Mouse (Mus musculus) MEL (cell line): ENCODE measurements around the gene Slc26a10.

Experiments
- CTCF ChIP-seq, 3 experiments: IDR thresholded peaks in 2 of 3; conservative IDR thresholded peaks in 1 of 3; 2 replicates each; pipeline ENCODE4 v1.5.1; 2011 to 2012; ENCODE audit warnings: low read length in 3 of 3, low read depth in 2 of 3, mild to moderate bottlenecking in 2 of 3, improper control_type of control experiment in 1 of 3, inconsistent platforms in 1 of 3, mixed read lengths in 1 of 3, moderate library complexity in 1 of 3; ENCODE audit not compliant: control insufficient read depth in 1 of 3, insufficient read depth in 1 of 3, poor library complexity in 1 of 3, severe bottlenecking in 1 of 3
- KAT2A ChIP-seq: conservative IDR thresholded peaks from 2 replicates; pipeline ENCODE4 v1.6.1; 2012; ENCODE audit warnings: low read depth, low read length, improper control_type of control experiment, inconsistent platforms
- MAFK ChIP-seq: IDR thresholded peaks from 2 replicates; pipeline ENCODE4 v1.6.1; 2011; ENCODE audit warnings: low read depth, mild to moderate bottlenecking, low read length, improper control_type of control experiment, borderline replicate concordance
- NRF1 ChIP-seq: IDR thresholded peaks from 2 replicates; pipeline ENCODE4 v1.6.1; 2014; ENCODE audit warnings: low read depth, mild to moderate bottlenecking, inconsistent platforms, low read length, improper control_type of control experiment, moderate library complexity; ENCODE audit not compliant: poor library complexity, insufficient read depth, severe bottlenecking
- POLR2A ChIP-seq, 2 experiments: IDR thresholded peaks; 2 replicates each; pipeline ENCODE4 v1.6.1; 2011 to 2012; ENCODE audit warnings: low read length in 2 of 2, mild to moderate bottlenecking in 2 of 2, control low read depth in 1 of 2, improper control_type of control experiment in 1 of 2, low read depth in 1 of 2, moderate library complexity in 1 of 2; ENCODE audit not compliant: control insufficient read depth in 1 of 2, insufficient read depth in 1 of 2, poor library complexity in 1 of 2
- SMC3 ChIP-seq: IDR thresholded peaks from 2 replicates; pipeline ENCODE4 v1.6.1; 2011; ENCODE audit warnings: low read depth, low read length, improper control_type of control experiment
- UBTF ChIP-seq: IDR thresholded peaks from 2 replicates; pipeline ENCODE4 v1.6.1; 2012; ENCODE audit warnings: low read depth, mild to moderate bottlenecking, inconsistent platforms, low read length, improper control_type of control experiment, moderate library complexity, borderline replicate concordance; ENCODE audit not compliant: insufficient read depth
- ZKSCAN1 ChIP-seq: IDR thresholded peaks from 2 replicates; pipeline ENCODE4 v1.6.1; 2012; ENCODE audit warnings: low read depth, mild to moderate bottlenecking, inconsistent platforms, low read length, improper control_type of control experiment, moderate library complexity

GRCm38 (mm10) chr10:127160728-127161127 lies 19.7 kb downstream of the Slc26a10 start:
- TF ChIP-seq POLR2A (IDR thresholded peaks at IDR 0.05; ENCODE audit: control insufficient read depth in 1 of 2, insufficient read depth in 1 of 2, low read depth in 1 of 2, low read length in 2 of 2, poor library complexity in 1 of 2) (no peak), ZKSCAN1 (no peak), SMC3 (no peak), CTCF (IDR thresholded peaks at IDR 0.05 in 2 of 3, conservative IDR thresholded peaks at IDR 0.05 in 1 of 3; ENCODE audit: control insufficient read depth in 1 of 3, insufficient read depth in 1 of 3, low read depth in 2 of 3, low read length in 3 of 3, poor library complexity in 1 of 3, severe bottlenecking in 1 of 3) (no peak), MAFK (no peak), KAT2A (no peak), NRF1 (no peak), UBTF (no peak)
